Mouse (Mus musculus): ENCODE measurements at regions not wholly inside any gene's neighbourhood (a gene's known extent, or its start where the extent isn't known, plus 50 kb on each side); places are given as distances from the start of the nearest gene placed in this dataset.

DNA sequence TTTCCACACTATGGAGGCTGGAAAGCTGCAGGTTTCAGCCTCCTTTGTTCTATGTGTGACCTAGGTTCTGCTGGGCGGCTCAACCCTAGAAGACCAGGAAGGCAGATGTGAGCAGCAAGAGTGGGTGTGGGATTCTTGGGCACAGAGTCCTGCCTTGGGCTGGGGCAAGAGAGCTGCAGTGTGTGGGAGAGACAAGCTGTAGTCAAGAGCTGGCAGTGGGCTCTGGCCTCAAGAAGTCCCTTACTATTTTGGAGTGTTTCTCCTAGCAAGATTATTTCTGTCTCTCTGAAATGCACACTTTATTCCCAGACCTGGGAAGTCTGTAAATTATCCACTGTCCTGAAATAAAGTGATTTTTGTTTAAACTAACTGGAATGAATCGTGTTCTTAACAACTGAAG is 211.5 kb downstream of the Nedd1 start:
- intact Hi-C loops (cut with DNase I) = no loop called here

DNA sequence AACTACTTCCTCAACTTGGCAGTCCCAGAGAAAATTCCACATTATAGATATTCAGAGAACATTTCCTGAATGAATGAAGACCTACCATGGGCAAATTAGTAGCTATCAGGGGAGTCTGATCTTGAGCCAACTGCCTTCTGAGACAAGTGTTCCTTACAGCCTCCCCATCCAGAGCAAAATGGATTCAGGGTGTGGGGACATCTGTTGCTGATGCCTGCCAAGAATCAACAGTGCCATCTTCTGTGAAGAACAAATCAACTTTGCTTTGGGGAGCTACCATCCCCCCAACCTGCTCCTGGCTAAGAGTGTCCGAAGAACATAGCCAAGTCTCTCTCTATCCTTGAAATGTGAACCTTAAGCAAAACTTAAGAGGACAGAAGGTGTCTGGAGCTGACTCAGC is 217.9 kb downstream of the Nedd1 start:
- DNase-seq = no peak
- intact Hi-C loops (cut with DNase I) = no loop called here

More for the DNA sequence above, 211.5 kb downstream of the Nedd1 start:
- no peak for DNase-seq

DNA sequence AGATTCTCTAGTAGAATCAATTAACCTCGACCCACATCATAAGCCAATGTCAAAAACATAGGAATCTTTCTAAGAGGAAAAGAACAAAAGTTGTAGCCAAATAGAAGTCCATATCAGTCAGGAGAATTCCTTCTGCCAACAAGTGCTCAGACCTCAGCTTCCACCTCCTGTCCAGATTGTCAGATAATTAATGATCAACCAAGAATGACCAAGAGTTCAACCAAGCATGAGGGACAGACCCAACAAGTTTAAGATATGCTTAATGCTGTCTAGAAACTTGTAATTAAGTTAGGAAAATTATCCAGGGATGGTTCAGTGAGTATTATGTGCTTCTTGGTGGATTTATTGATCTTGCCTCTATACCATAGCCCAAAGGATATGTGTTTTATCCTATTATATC is 238.6 kb downstream of the Nedd1 start:
- intact Hi-C loops (cut with DNase I) = no loop called here
- DNase-seq = no peak

DNA sequence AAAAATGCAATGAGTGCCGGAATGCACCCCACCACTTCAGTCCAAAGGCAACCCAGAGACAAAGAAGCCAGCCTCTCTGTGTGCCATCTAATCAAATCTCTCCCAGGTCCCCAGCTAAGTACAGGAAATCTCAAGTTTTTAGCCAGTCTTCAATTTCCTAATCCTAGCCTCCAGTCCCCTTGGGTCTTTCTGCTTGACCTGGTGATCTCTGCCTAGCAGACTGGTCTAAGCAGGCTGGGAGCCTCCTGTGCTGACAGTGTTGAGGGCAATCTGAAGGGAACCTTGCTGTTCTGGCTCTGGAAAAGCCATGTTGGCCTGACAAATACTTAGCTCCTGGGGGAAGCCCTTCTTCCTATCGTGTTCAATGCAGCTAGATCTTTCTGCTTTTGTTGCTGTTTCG is 248.9 kb downstream of the Nedd1 start:
- no peak for DNase-seq
- intact Hi-C loops (cut with DNase I) = no loop called here

DNA sequence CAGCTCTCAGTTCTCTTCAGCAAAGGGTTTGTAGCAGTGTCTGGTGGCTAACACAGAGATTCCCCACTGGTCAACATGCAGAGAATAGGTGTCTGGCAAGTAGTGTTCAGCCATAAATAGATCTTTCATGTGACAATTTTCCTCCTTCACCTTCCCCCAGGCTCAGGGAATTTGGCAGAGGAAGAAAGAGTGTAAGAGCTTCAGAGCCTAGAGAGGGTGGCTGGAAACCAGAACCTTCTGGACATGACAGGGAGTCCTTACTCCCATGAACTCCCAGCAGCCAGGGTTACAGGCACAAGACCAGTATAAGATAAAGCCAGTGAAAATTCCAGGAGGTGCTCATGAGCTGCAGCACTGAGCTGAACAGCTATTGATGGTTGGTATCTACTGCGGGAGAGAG is 251.1 kb downstream of the Nedd1 start:
- DNase-seq = peak in 1 of 2 experiments; percentile 1
- intact Hi-C loops (cut with DNase I) = no loop called here

DNA sequence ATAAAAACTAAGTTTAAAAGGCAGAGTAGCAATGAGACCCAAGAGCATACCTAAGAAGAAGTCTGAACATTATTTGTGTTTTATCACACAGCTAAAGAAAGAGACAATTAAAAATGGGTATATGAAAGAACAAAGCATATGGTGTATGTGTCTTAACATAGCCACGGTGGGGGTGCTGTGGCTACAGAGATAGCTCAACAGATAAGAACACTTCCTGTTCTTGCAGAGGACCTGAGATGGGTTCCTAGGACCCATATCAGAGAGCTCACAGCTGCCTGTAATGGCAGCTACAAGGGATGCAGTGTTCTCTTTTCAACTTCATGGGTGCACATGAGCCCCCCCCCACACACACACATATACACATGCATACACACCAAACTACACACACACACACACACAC is 267.0 kb downstream of the Nedd1 start:
- no peak for DNase-seq
- intact Hi-C loops (cut with DNase I) = no loop called here

DNA sequence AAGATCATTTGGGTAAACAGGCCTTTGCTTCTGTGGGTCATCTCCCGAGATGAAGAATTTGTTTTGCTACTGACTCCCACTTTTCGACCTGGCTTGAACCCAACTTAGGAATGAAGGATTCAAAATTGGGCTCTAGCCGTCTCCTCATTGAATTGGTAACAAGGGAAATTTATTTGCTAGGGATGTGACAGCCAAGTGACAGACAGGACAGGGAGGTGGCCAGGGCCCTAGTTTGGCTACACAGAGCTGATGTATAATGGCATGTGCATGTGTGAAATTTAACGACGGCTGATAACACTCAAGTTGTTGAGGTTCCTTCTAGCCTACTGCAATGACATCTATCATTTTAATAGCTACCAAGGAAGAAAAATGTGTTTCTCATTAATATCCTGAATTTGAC is 268.7 kb downstream of the Nedd1 start:
- no peak for DNase-seq
- intact Hi-C loops (cut with DNase I) = no loop called here

DNA sequence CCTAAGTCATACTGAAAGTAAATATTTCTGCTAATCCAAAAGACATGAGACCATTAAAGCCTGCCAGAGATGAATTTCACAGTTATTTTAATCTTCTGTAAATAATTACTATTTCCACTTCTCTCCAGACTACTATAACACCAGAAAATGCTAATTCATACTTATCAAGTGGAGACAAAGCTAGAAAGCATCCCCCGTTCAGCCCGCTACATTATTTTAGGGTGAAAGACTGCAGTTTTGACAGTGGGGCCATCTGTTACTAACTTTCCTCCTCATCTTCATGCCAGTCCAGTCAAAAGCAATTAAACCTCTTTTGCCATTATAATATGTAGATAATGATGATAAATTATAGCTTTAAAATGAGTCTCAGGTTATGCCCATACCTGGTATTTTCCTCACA is 276.3 kb downstream of the Nedd1 start:
- DNase-seq = no peak

DNA sequence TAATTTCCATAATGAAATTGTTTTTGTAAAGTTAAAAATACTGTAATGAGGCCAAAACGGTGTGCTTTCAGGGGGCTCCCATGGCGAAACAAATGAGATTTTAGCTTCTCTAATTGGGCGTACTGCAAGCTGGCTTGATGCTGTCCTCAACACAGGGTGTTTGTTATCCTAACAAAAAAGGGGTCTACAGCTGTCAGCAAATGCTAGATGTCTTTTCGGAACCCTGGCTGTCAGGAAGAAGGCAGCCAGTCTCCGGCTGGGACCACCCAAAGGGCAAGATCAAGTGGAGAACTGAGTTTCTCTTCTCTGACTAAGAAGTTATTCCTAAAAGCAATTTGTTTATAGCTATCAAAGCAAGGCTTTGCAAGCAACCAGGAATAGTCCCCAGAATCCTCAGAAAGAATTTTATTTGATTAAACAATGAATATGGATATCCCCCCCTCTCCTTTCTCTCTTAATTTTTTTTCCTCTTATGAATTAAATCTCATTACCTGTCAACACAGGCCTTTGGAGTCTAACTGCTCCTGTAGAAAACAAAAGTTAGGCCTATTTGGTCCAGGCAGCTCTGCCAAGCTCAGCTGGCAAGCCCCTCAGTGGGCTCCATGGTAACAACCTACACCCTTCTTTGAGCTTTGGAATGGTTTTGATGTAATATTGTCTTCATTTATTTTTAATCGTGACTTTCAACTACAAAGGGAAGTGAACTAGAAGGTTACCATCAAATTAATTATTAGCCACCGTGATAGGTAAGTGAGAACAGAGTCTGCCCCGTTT is 283.4 kb downstream of the Nedd1 start:
- no peak for DNase-seq
- intact Hi-C loops (cut with DNase I) = no loop called here

More for the DNA sequence above, 276.3 kb downstream of the Nedd1 start:
- intact Hi-C loops (cut with DNase I) = no loop called here

DNA sequence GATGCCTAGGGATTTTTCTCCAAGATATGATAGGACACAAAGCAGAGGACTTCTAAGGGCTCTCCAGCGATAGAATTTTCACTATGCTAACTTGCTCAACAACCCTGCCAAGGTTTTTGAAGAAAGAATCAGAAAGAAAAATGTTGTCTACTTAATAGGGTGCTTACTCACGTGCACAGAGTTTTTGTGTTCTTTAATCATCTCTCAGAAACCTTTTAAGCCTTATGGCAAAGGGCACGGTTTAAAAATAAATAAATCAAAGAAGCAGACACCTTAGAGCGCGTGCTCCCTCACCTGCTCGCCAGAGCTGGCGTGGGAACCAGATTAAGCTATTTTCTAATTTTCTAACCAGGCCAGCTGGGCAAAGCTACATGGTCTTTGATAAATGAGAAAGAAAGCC is 293.0 kb downstream of the Nedd1 start:
- intact Hi-C loops (cut with DNase I) = no loop called here
- no peak for DNase-seq

DNA sequence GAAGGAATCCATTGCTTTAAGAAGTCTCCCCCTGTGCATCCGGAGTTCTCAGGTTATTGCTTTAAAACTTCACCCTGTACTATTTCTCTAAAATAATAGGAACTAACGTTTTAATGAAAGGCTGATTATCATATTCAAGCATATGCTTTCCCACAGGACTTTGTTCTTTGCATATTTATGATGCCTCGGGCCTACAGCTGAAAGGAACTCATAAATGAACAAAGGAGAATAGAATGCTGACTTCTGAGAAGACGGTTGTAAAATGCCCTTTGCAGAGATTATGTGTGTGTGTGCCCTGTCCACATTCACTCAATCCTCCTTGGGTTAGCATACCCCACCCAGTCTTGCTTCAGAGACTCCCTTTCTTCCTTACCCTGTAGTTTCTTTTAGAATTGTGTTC is 294.2 kb downstream of the Nedd1 start:
- intact Hi-C loops (cut with DNase I) = no loop called here
- DNase-seq = no peak

DNA sequence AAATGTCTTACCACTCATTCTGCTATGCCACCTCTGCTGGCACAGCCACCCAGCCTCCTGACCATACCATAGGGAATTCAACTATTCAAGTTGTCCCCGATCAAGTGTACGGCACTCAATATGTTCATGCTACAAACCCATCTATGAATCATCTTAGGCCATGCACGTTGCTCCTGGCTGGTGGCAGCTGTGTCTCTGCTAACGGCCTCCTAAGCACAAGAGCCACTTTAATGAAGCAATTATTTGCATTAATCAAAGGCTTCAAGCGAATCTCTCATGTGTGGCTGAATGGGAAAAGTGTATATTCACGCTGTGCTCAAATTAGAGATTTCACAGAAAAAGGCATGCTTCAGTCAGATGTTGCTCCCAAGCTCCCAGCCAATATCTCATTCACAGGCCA is 295.8 kb downstream of the Nedd1 start:
- no peak for DNase-seq
- intact Hi-C loops (cut with DNase I) = no loop called here

DNA sequence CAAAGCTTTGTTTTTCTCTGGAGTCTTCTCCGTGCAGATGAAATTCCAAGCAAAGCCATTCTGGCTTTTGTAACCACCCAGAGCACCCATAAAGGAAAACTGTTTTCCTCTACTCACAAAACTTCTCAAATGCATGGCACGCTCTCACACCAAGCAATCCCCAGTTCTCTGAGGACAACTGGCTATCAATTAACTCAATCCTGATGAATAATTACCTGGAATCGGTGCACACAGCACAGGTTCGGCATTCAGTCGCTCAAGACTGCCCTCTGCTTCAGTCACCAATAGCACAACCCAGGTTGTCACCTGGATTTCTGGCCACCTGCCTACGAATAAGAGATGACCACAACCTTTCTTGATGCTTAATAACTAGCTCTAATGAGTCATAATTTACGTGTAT is 309.5 kb downstream of the Nedd1 start:
- intact Hi-C loops (cut with DNase I) = no loop called here
- no peak for DNase-seq

DNA sequence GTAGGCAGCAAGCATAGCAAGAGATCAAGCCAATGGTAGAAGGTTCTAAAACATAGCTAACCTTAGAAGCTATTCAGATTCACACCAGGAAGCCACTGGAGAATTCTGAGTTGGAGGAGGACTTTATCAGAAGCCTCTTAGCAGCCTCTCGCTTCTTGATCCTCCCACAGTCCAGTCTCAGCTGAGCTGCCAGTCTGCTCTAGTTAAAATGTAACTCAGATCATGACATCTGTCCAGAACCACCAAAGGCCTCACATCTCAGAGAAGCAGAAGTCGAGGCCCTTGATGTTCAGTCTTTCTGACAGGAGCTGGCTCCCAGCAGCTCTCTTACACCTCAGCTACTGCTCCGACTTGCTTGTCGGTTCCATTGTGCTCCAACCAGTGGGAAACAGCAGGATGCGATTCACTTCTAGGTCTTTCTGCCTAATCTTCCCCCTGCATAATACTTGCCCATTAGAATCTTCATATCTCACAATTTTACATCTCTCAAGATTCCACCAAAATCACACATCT is 311.4 kb downstream of the Nedd1 start:
- intact Hi-C loops (cut with DNase I) = no loop called here
- no peak for DNase-seq

DNA sequence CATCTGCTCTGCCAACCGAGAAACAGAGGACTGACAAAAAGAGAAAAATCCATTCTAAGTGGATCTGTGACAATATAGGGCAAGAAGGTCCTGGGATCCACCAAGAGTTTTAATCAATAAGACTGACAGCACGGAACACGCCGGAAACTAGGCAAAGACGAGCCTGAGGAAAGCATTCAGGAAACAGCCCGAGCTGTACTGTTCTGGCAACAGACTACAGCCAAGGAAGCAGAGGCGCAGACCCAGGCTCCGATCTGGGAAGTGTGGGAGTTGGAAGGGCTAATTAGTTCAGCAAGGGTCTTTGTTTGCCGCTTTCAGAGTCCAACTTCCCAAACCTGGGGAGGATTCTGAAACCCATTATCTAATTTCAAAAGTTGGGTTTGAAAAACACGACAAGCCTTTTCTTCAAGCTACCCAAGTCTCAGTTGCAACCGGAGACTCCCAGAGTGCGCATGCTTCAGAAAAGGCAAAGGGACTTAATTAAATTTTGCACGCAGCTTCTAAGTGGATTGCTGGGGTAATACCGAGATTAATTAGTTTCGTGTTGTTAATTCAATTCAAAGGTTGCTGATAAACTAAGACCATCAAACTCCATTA is 317.4 kb downstream of the Nedd1 start:
- DNase-seq = no peak
- intact Hi-C loops (cut with DNase I) = no loop called here

DNA sequence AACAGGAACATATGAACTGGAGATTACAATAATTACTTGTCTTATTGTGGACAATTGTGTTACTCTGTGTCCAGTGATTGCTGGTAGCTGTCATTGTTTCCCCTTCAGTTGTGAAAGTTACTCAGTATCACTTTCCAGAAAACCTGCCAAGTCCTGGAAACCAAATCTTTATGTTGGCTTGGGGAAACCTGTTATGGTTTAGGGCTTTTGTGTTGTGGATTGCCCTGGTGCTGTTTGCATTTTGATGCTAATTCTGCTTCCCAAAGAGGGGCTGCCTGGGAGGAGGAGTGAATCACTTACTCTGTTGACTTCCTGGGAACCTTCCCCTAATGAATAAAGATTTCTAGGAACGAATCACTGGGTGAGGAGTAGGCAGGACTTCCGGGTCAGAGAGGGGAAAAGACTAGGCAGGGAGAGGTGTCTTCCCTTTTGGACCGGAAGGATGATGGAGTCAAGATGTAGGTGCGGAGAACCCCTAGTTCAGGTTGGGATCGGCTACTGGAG is 321.6 kb downstream of the Nedd1 start:
- intact Hi-C loops (cut with DNase I) = no loop called here
- DNase-seq = no peak

DNA sequence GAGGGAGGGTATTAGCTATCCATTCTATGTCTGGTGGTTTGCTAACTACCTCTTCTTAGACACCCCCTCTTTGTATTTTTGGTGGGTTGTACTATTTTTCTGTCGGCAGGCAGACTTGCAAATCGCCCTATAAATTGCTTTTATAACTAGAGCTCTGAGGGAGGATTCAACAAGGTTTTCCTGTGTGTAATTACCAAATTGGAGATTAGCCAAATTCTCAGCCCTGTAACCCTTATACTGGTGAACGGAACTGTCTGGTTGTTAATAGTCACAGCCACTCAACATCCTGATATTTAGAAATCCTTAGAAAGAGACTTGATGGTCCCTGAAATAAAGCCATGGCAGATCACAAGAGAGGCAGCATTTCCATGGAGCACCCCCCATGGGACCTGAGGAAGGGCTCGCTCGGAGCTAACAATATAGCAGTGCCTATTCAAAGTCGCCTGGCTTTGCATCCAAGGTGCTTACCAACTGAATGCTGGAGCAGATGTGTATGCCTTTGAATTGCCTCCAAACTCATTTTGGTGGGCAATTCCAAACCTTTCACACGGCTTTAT is 333.0 kb downstream of the Nedd1 start:
- no peak for DNase-seq
- intact Hi-C loops (cut with DNase I) = no loop called here

DNA sequence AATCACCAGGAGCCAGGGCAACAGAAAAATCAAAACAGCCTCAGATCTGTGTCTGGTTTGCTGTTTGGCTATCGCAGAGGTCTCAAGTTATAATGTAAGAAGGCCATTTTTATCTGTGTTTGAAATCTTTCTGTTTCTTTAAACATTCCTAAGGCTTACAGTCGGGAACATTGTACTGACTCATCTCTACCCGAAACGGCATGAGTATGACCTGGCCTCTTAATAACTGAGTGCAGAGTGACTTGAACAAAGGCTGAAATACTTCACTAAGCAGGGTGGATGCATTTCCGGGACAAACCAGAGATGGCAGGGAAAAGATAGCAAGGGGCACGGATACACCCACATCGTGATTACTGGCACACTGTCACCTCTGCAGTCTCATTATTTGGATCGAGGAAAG is 355.1 kb downstream of the Nedd1 start:
- intact Hi-C loops (cut with DNase I) = no loop called here

DNA sequence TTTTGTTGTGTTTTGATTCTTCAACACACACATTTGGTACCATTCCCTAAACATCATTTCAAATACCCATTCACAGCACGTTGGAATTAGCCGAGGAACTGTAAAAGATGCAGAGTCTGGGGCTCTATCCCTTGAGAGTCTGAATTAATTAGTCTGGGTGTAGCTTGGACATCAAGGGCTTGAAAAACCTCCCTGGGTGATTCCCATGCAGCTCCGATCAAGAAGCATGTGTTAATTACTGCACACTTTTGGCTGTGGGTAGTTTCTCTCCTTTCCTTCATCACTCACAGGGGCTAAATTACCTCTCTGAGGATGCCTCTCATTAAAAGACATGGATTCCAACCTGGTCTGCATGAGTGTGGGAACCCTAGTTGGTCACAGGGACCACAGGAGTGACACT is 365.5 kb downstream of the Nedd1 start:
- no peak for DNase-seq
- intact Hi-C loops (cut with DNase I) = no loop called here

More for the DNA sequence above, 355.1 kb downstream of the Nedd1 start:
- no peak for DNase-seq

DNA sequence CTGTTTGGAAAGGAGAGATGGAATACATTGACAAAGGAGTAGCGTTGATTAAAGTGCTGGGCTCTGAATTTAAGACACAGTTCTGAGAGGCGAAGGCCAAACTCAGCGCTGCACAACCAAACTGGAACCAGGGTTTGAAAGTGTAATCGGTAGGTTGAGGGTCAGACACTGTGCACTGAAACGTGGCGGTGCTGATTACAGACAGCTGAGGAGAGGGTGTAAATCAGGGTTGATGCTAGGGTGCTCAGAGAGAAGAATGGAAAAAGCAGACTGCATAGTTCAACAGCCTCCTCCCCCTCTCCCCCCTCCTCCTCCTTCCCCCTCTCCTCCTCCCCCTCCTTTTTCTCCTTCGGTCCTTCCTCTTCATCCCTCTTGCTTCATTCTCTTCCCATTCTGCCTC is 373.2 kb downstream of the Nedd1 start:
- intact Hi-C loops (cut with DNase I) = no loop called here
- DNase-seq = no peak

DNA sequence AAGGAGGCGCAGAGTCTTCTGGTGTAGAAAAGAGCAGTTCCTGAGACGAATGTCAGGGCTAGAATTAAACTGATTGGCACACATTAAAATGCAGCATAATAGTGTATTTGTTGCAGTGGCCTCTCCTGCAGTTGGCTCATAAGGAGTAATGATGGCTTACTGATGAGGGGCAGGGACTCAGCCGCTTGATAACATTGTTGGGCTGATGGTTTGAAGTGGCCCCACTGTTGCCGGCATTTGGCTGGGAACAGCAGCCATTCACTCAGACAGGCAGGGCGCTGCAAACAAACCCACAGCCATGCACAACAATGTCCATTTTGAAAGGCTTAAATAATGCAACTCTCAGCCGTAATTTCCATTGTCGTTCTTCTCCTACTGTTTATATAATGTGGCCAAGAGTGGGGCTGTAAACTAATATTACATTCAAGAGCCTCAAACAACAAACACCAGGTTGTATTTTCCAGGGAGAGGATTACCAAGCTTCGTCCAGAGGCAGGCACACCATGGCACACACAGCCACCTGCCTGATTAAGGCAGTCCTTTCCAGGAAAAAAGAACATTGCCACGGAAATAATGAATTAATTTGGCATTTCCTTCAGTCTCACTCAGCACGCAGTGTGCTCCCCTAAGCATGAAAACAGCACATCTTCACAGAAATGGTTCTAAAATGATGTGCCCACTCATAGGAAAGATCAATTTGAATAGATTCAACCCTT is 374.1 kb downstream of the Nedd1 start:
- intact Hi-C loops (cut with DNase I) = no loop called here
- DNase-seq = no peak
